Mouse (Mus musculus): ENCODE data around the gene Gm49361. TPM values are rescaled to one million over a fixed set of nuclear protein-coding genes. Genes with fewer than 3 reads are reported as not detected.

The Gm49361 gene
- polyA plus RNA-seq, 1 experiment from 2014 or later, result not detected

GRCm38 (mm10) chr14:57611034-57611433, 134.9 kb downstream of the Gm49361 start:
- Histone ChIP-seq H3K4me1 (ENCODE audit: control insufficient read depth, insufficient read depth, low read length) (0 out of 2 replicates have a peak, but pooled peaks cover 7% of the 10 kb centered on the region), H3K9me3 (ENCODE audit: control insufficient read depth, low read length) (no peaks in the 10 kb centered on the region), H3K4me2 (replicated peaks; ENCODE audit: low read depth, low read length) (no peak overlapping the region; the same call in 1 of the 2 replicates), H3K9ac (ENCODE audit: low read depth, low read length) (no peak overlapping the region), H3K27me3 (ENCODE audit: control insufficient read depth, insufficient read depth, low read length) (no peaks in the 10 kb centered on the region), H3K4me3 (ENCODE audit: low read length) (no peak overlapping the region), H3K27ac (ENCODE audit: low read depth, low read length) (peak overlapping the region; percentile 13; the same call in 1 of the 2 replicates), H3K36me3 (ENCODE audit: control insufficient read depth, insufficient read depth, low read length) (peaks cover 3% of the 10 kb centered on the region; the same call in 1 of the 2 replicates)
- WGBS, result 34% methylated on average over 2 of the region's 2 CpGs
- peak; percentile 77; the same call in 1 of the 2 replicates for ATAC-seq (ENCODE audit: low FRiP score, low TSS enrichment)

GRCm38 (mm10) chr14:57609816-57610329, 136.0 kb downstream of the Gm49361 start:
- H3K9me3 ChIP-seq (ENCODE audit: control insufficient read depth, low read length), result no peaks in the 10 kb centered on the region
- H3K27me3 ChIP-seq (ENCODE audit: control insufficient read depth, insufficient read depth, low read length), result no peaks in the 10 kb centered on the region
- no peak overlapping the region for H3K4me2 ChIP-seq (replicated peaks; ENCODE audit: low read depth, low read length)
- H3K27ac ChIP-seq (ENCODE audit: low read depth, low read length), result no peak overlapping the region
- ATAC-seq (ENCODE audit: low FRiP score, low TSS enrichment), result no peak
- H3K36me3 ChIP-seq (ENCODE audit: control insufficient read depth, insufficient read depth, low read length), result peaks cover 3% of the 10 kb centered on the region; the same call in 1 of the 2 replicates
- no peak overlapping the region for H3K4me3 ChIP-seq (ENCODE audit: low read length)
- H3K9ac ChIP-seq (ENCODE audit: low read depth, low read length), result no peak overlapping the region
- 77% methylated on average over 4 of the region's 4 CpGs for WGBS
- 0 out of 2 replicates have a peak, but pooled peaks cover 7% of the 10 kb centered on the region for H3K4me1 ChIP-seq (ENCODE audit: control insufficient read depth, insufficient read depth, low read length)

GRCm38 (mm10) chr14:57607500-57607899, 138.4 kb downstream of the Gm49361 start:
- no peak overlapping the region for H3K9ac ChIP-seq (ENCODE audit: low read depth, low read length)
- no peaks in the 10 kb centered on the region for H3K27me3 ChIP-seq (ENCODE audit: control insufficient read depth, insufficient read depth, low read length)
- WGBS, result 28% methylated on average over 1 of the region's 1 CpGs
- H3K36me3 ChIP-seq (ENCODE audit: control insufficient read depth, insufficient read depth, low read length), result peaks cover 13% of the 10 kb centered on the region
- H3K4me1 ChIP-seq (ENCODE audit: control insufficient read depth, insufficient read depth, low read length), result 0 out of 2 replicates have a peak, but pooled peaks cover 7% of the 10 kb centered on the region
- no peak overlapping the region for H3K27ac ChIP-seq (ENCODE audit: low read depth, low read length)
- H3K9me3 ChIP-seq (ENCODE audit: control insufficient read depth, low read length), result no peaks in the 10 kb centered on the region
- no peak overlapping the region for H3K4me2 ChIP-seq (replicated peaks; ENCODE audit: low read depth, low read length)
- H3K4me3 ChIP-seq (ENCODE audit: low read length), result no peak overlapping the region
- ATAC-seq (ENCODE audit: low FRiP score, low TSS enrichment), result no peak; the same call in 1 of the 2 replicates

GRCm38 (mm10) chr14:57606663-57607365, 139.1 kb downstream of the Gm49361 start:
- Histone ChIP-seq H3K9ac (ENCODE audit: low read depth, low read length) (no peak overlapping the region), H3K4me1 (ENCODE audit: control insufficient read depth, insufficient read depth, low read length) (0 out of 2 replicates have a peak, but pooled peaks cover 7% of the 10 kb centered on the region), H3K4me3 (ENCODE audit: low read length) (no peak overlapping the region), H3K9me3 (ENCODE audit: control insufficient read depth, low read length) (no peaks in the 10 kb centered on the region), H3K36me3 (ENCODE audit: control insufficient read depth, insufficient read depth, low read length) (peaks cover 18% of the 10 kb centered on the region), H3K27ac (ENCODE audit: low read depth, low read length) (no peak overlapping the region), H3K27me3 (ENCODE audit: control insufficient read depth, insufficient read depth, low read length) (no peaks in the 10 kb centered on the region), H3K4me2 (replicated peaks; ENCODE audit: low read depth, low read length) (no peak overlapping the region)
- ATAC-seq (ENCODE audit: low FRiP score, low TSS enrichment), result no peak
- 60% methylated on average over 8 of the region's 8 CpGs for WGBS

GRCm38 (mm10) chr14:57593279-57593678, 152.6 kb downstream of the Gm49361 start:
- no peak overlapping the region for H3K4me2 ChIP-seq (replicated peaks; ENCODE audit: low read depth, low read length)
- no peaks in the 10 kb centered on the region for H3K4me1 ChIP-seq (ENCODE audit: control insufficient read depth, insufficient read depth, low read length)
- ATAC-seq (ENCODE audit: low FRiP score, low TSS enrichment), result no peak
- 96% methylated on average over 5 of the region's 5 CpGs for WGBS
- H3K36me3 ChIP-seq (ENCODE audit: control insufficient read depth, insufficient read depth, low read length), result peaks cover 76% of the 10 kb centered on the region
- H3K9me3 ChIP-seq (ENCODE audit: control insufficient read depth, low read length), result no peaks in the 10 kb centered on the region
- H3K27me3 ChIP-seq (ENCODE audit: control insufficient read depth, insufficient read depth, low read length), result no peaks in the 10 kb centered on the region
- no peak overlapping the region for H3K9ac ChIP-seq (ENCODE audit: low read depth, low read length)
- H3K27ac ChIP-seq (ENCODE audit: low read depth, low read length), result no peak overlapping the region
- H3K4me3 ChIP-seq (ENCODE audit: low read length), result no peak overlapping the region

Other genes with a start within 250 kb of the Gm49361 start
- 1.2 and 2.5 TPM in 2 replicates for gene Il17d, start 221.3 kb downstream of the Gm49361 start, polyA plus RNA-seq (2014; fragmentation: Nextera tagmentation; extraction: Ambion mirVana)
- gene Eef1akmt1, start 174.5 kb downstream of the Gm49361 start, polyA plus RNA-seq (2014; fragmentation: Nextera tagmentation; extraction: Ambion mirVana), result 102 and 131 TPM in 2 replicates
- gene Xpo4, start 80.7 kb downstream of the Gm49361 start, polyA plus RNA-seq (2014; fragmentation: Nextera tagmentation; extraction: Ambion mirVana), result 25.4 and 36.7 TPM in 2 replicates
- gene Lats2, start 12.3 kb upstream of the Gm49361 start, polyA plus RNA-seq (2014; fragmentation: Nextera tagmentation; extraction: Ambion mirVana), result 12.6 and 21.5 TPM in 2 replicates
- gene Sap18, start 52.1 kb upstream of the Gm49361 start, polyA plus RNA-seq (2014; fragmentation: Nextera tagmentation; extraction: Ambion mirVana), result 37.2 and 49.1 TPM in 2 replicates
- 32.1 and 51.9 TPM in 2 replicates for gene Ska3, start 80.1 kb upstream of the Gm49361 start, polyA plus RNA-seq (2014; fragmentation: Nextera tagmentation; extraction: Ambion mirVana)
- gene Mrpl57, start 80.1 kb upstream of the Gm49361 start, polyA plus RNA-seq (2014; fragmentation: Nextera tagmentation; extraction: Ambion mirVana), result 161 and 166 TPM in 2 replicates
- gene Zdhhc20, start 144.2 kb upstream of the Gm49361 start, polyA plus RNA-seq (2014; fragmentation: Nextera tagmentation; extraction: Ambion mirVana), result 66.8 and 69.0 TPM in 2 replicates